Mouse (Mus musculus) intestine, postnatal 0 days (tissue): ENCODE results near the gene Dcxr. TPM values are rescaled to one million over a fixed set of nuclear protein-coding genes. Genes with fewer than 3 reads are reported as not detected.
A peak's percentile ranks its signal among the peaks of the same experiment; 100 is the strongest.

Experiments used
- ATAC-seq: fragments of 200-750 bp; cut with Nextera tagmentation; 2 replicates; pipeline ENCODE4 v1.8.0; 2017; ENCODE audit warnings: mild to moderate bottlenecking, moderate TSS enrichment, moderate library complexity
- H3K27ac ChIP-seq: fragments of 300-500 bp; sonication (generic); 2 replicates; pipeline ENCODE4 v1.5.1; 2014; ENCODE audit warnings: mild to moderate bottlenecking, low read depth, low read length, moderate library complexity
- H3K27me3 ChIP-seq: fragments of 300-500 bp; sonication (generic); replicated peaks from 2 replicates; pipeline ENCODE4 v1.6.1; 2014; ENCODE audit warnings: low read length, mixed read lengths; ENCODE audit not compliant: control insufficient read depth, insufficient read depth
- H3K36me3 ChIP-seq: fragments of 300-500 bp; sonication (generic); 2 replicates; pipeline ENCODE4 v1.6.1; 2014; ENCODE audit warnings: mild to moderate bottlenecking, moderate library complexity; ENCODE audit not compliant: control insufficient read depth, insufficient read depth
- H3K4me1 ChIP-seq: fragments of 300-500 bp; sonication (generic); replicated peaks from 2 replicates; pipeline ENCODE4 v1.6.1; 2014; ENCODE audit warnings: antibody characterized with exemption, low read length, mixed read lengths; ENCODE audit not compliant: control insufficient read depth, insufficient read depth
- H3K4me2 ChIP-seq: fragments of 300-500 bp; sonication (generic); replicated peaks from 2 replicates; pipeline ENCODE4 v1.6.1; 2014; ENCODE audit warnings: low read depth, mild to moderate bottlenecking, moderate library complexity
- H3K4me3 ChIP-seq: fragments of 300-500 bp; sonication (generic); 2 replicates; pipeline ENCODE4 v1.5.1; 2014; ENCODE audit warnings: low read depth, low read length
- H3K9ac ChIP-seq: fragments of 300-500 bp; sonication (generic); 2 replicates; pipeline ENCODE4 v1.6.1; 2014; ENCODE audit warnings: mild to moderate bottlenecking, low read depth, low read length
- H3K9me3 ChIP-seq: fragments of 300-500 bp; sonication (generic); 2 replicates; pipeline ENCODE4 v1.6.1; 2016; ENCODE audit warnings: mixed run types; ENCODE audit not compliant: control insufficient read depth
- CTCF ChIP-seq: sonication (generic); IDR thresholded peaks from 2 replicates; pipeline ENCODE4 v1.5.1; 2016; ENCODE audit warnings: low read depth, mild to moderate bottlenecking, control low read depth, antibody characterized with exemption, moderate library complexity
- WGBS: fragments of 180-500 bp; shearing (Covaris S2); extraction: QIAGEN DNeasy Blood & Tissue Kit; methylation state at CpG from one replicate; pipeline ENCODE4 v1.1.7; 2014; 5-methylcytosine and 5-hydroxymethylcytosine counted together
- polyA plus RNA-seq: library from polyadenylated mRNA; unstranded; fragments of >200 nt; fragmentation: Nextera tagmentation; extraction: Ambion mirVana; gene quantifications from 2 replicates; pipeline ENCODE4 v1.2.1, GENCODE M21; 2015

The Dcxr gene
- polyA plus RNA-seq, 1 experiment from 2014 or later = 81.1 TPM

- H3K4me3 ChIP-seq = peak overlapping the region; percentile 56
- H3K4me1 ChIP-seq = peaks cover 7% of the 10 kb centered on the region
- H3K9ac ChIP-seq = peak overlapping the region; percentile 59
- 40% methylated on average over 10 of the region's 10 CpGs for WGBS
- no peaks in the 10 kb centered on the region for H3K27me3 ChIP-seq
- no peaks in the 10 kb centered on the region for H3K9me3 ChIP-seq
- TF ChIP-seq CTCF = no peak
- peak overlapping the region; percentile 96 for H3K4me2 ChIP-seq
- no peak for ATAC-seq
- peaks cover 53% of the 10 kb centered on the region for H3K36me3 ChIP-seq
- no peak overlapping the region for H3K27ac ChIP-seq
Observed at GRCm38 (mm10) chr11:120714546-120714945, 12.5 kb downstream of the Dcxr start.

GRCm38 (mm10) chr11:120713580-120714518, 13.2 kb downstream of the Dcxr start, which contains the start of the genes Cenpx and Lrrc45:
Gene Cenpx (minus strand): TSS chr11:120713738.
Gene Lrrc45 (plus strand): TSS chr11:120713925.
- H3K4me3 ChIP-seq = peak within 1 kb of the TSS; percentile 56
- under 1% methylated on average over 53 of the region's 53 CpGs for WGBS
- H3K36me3 ChIP-seq = peaks cover 49% of the 10 kb centered on the region
- H3K9me3 ChIP-seq = no peaks in the 10 kb centered on the region
- peak within 1 kb of the TSS; percentile 96 for H3K4me2 ChIP-seq
- peak within 1 kb of the TSS; percentile 64 for H3K27ac ChIP-seq
- peak; percentile 91 for ATAC-seq
- TF ChIP-seq CTCF = no peak
- H3K4me1 ChIP-seq = peaks cover 7% of the 10 kb centered on the region
- H3K27me3 ChIP-seq = no peaks in the 10 kb centered on the region
- peak within 1 kb of the TSS; percentile 61 for H3K9ac ChIP-seq

- TF ChIP-seq CTCF = peak; percentile 88
- Histone ChIP-seq H3K4me3 (peak overlapping the region; percentile 56), H3K27ac (peak overlapping the region; percentile 64), H3K27me3 (no peaks in the 10 kb centered on the region), H3K9ac (peak overlapping the region; percentile 61), H3K4me1 (peaks cover 7% of the 10 kb centered on the region), H3K36me3 (peaks cover 40% of the 10 kb centered on the region), H3K9me3 (no peaks in the 10 kb centered on the region), H3K4me2 (peak overlapping the region; percentile 96)
- ATAC-seq = peak; percentile 17
- WGBS = under 1% methylated on average over 37 of the region's 38 CpGs
Observed at GRCm38 (mm10) chr11:120712771-120713568, 14.1 kb downstream of the Dcxr start.

GRCm38 (mm10) chr11:120711980-120712604, 15.0 kb downstream of the Dcxr start:
- 66% methylated on average over 8 of the region's 8 CpGs for WGBS
- Histone ChIP-seq H3K4me1 (peaks cover 7% of the 10 kb centered on the region), H3K9me3 (no peaks in the 10 kb centered on the region), H3K27ac (no peak overlapping the region), H3K9ac (no peak overlapping the region), H3K36me3 (peaks cover 31% of the 10 kb centered on the region), H3K27me3 (no peaks in the 10 kb centered on the region), H3K4me2 (no peak overlapping the region), H3K4me3 (no peak overlapping the region)
- no peak for ATAC-seq
- no peak for TF ChIP-seq CTCF

GRCm38 (mm10) chr11:120710672-120711071, 16.4 kb downstream of the Dcxr start:
- H3K27ac ChIP-seq = no peak overlapping the region
- H3K4me3 ChIP-seq = no peak overlapping the region
- WGBS = 64% methylated on average over 5 of the region's 5 CpGs
- H3K4me1 ChIP-seq = peaks cover 7% of the 10 kb centered on the region
- H3K27me3 ChIP-seq = no peaks in the 10 kb centered on the region
- peaks cover 25% of the 10 kb centered on the region; the same call in 1 of the 2 replicates for H3K36me3 ChIP-seq
- TF ChIP-seq CTCF = no peak
- no peak overlapping the region for H3K4me2 ChIP-seq
- H3K9me3 ChIP-seq = no peaks in the 10 kb centered on the region
- ATAC-seq = no peak
- no peak overlapping the region for H3K9ac ChIP-seq
